Mouse (Mus musculus) testis, adult 2 months (tissue): Measurements from ENCODE around the gene Dock10.

Experiments used
- CTCF ChIP-seq: fragments of 200-500 bp; IDR thresholded peaks from 2 replicates; pipeline ENCODE4 v1.5.1; 2012; ENCODE audit warnings: low read depth, mild to moderate bottlenecking, inconsistent platforms, low read length, moderate library complexity; ENCODE audit not compliant: control insufficient read depth, insufficient read depth, insufficient replicate concordance
- POLR2A ChIP-seq: fragments of 200-500 bp; IDR thresholded peaks from 2 replicates; pipeline ENCODE4 v1.6.1; 2012; ENCODE audit warnings: low read depth, mild to moderate bottlenecking, inconsistent platforms, low read length, moderate library complexity; ENCODE audit not compliant: control insufficient read depth

DNA sequence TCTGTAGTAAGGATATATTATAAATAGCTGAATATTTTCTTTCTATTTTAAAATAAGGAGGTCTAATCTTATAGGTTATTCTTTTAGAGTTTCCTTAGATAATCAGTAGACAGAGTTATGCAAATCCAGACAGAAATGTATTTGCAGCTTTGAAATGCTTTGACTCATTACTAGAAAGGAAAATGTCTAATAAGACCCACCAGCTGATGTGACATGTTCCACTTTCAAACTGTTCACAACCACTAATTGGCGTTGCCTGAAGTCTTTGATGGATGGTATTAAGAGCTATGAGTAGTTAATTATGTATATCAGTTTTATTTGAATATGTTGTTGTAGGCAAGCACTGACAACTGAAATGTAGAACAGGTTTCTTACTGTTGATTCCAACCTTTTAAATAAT, 298.4 kb downstream of the Dock10 start:
- TF ChIP-seq CTCF (no peak), POLR2A (no peak)
